Mouse (Mus musculus) heart, postnatal 0 days (tissue): Measurements from ENCODE around the gene Pcnx2.

Experiments
- CTCF ChIP-seq: IDR thresholded peaks from 2 replicates; pipeline ENCODE4 v1.5.1; 2016; ENCODE audit warnings: antibody characterized with exemption, control low read depth, low read depth
- EP300 ChIP-seq: IDR thresholded peaks from 2 replicates; pipeline ENCODE4 v1.6.1; 2016; ENCODE audit warnings: antibody characterized with exemption, low read depth

- no peak for TF ChIP-seq EP300
- no peak for TF ChIP-seq CTCF
Observed at GRCm38 (mm10) chr8:125909661-125910364, 11.7 kb upstream of the Pcnx2 start.
